ENCODE assay signal across 8 mouse cellular contexts in genomic region chr17:21962107-21962907, GRCm38 (mm10). TPM values are rescaled to one million over a fixed set of nuclear protein-coding genes. Genes with fewer than 3 reads are reported as not detected.
DNase-seq lines count a peak whose midpoint lies in the region; ATAC-seq lines count a peak whose summit lies in the region.
"Not testable (repeated sequence)": the region's sequence is repeated elsewhere in the genome, so short reads cannot be mapped to it uniquely, and the experiment has no call there.

Gene Zfp942, minus strand, starts transcription at chr17:21962464.
Gene Zfp943, plus strand, starts transcription at chr17:21962552.

- peak within 1 kb of the TSS; percentile 62 for H3K4me2 ChIP-seq in hindbrain, embryonic 15.5 days

- peak; percentile 78 for DNase-seq in R1 (ENCODE audit: low read depth, low spot score)
- peak; percentile 71 to 74 for DNase-seq in cerebellum, postnatal 36 days
- DNase-seq in frontal cortex, postnatal 36 days (ENCODE audit: low spot score in 2 of 2) = peak; percentile 79 to 84
- peak; percentile 50 for DNase-seq in left cerebral cortex, adult 11 months (ENCODE audit: low spot score)
- peak; percentile 78 for DNase-seq in lung, postnatal 36 days
- peak; percentile 70 for DNase-seq in retina, embryonic 14.5 days (ENCODE audit: low spot score)
- DNase-seq in thymus, postnatal 36 days = peak; percentile 79 to 80

- under 1% methylated on average over 42 of the region's 55 CpGs for WGBS in hindbrain, embryonic 15.5 days

- H3K27ac ChIP-seq in hindbrain, embryonic 15.5 days (replicated peaks) = peak within 1 kb of the TSS; percentile 82

- H3K27me3 ChIP-seq in hindbrain, embryonic 15.5 days = not testable (repeated sequence)

- H3K9ac ChIP-seq in hindbrain, embryonic 15.5 days = peak within 1 kb of the TSS; percentile 87

- not testable (repeated sequence) for H3K9me3 ChIP-seq in hindbrain, embryonic 15.5 days

- peak; percentile 97 for ATAC-seq in hindbrain, embryonic 15.5 days (ENCODE audit: low FRiP score, low read depth)

- peaks cover 32% of the 10 kb centered on the region for H3K4me1 ChIP-seq in hindbrain, embryonic 15.5 days (replicated peaks)

- peak within 1 kb of the TSS; percentile 58 for H3K4me3 ChIP-seq in hindbrain, embryonic 15.5 days

- not testable (repeated sequence) for H3K36me3 ChIP-seq in hindbrain, embryonic 15.5 days

RNA-seq across cellular contexts. Expression of gene Zfp942, which starts in this region (rescaled TPM):
- polyA plus RNA-seq in hindbrain, embryonic 15.5 days (2015; fragmentation: Nextera tagmentation; extraction: Ambion mirVana) = 19.0 and 20.3 TPM in 2 replicates

RNA-seq across cellular contexts. Expression of gene Zfp943, which starts in this region (rescaled TPM):
- 16.8 and 17.1 TPM in 2 replicates for polyA plus RNA-seq in hindbrain, embryonic 15.5 days (2015; fragmentation: Nextera tagmentation; extraction: Ambion mirVana)

Comparison
In these comparisons a context has a peak if more than half of its experiments do, and no peak if none do; other contexts are left out.
1. Peak in every context shown above with its lines: DNase-seq, ATAC-seq, H3K4me3 ChIP-seq and H3K27ac ChIP-seq.